Mouse (Mus musculus): ENCODE results near the gene Olfr1023. TPM values are rescaled to one million over a fixed set of nuclear protein-coding genes. Genes with fewer than 3 reads are reported as not detected.

The Olfr1023 gene
- polyA plus RNA-seq (2015; fragmentation: Nextera tagmentation; extraction: Ambion mirVana), result not detected in 2 replicates

DNA sequence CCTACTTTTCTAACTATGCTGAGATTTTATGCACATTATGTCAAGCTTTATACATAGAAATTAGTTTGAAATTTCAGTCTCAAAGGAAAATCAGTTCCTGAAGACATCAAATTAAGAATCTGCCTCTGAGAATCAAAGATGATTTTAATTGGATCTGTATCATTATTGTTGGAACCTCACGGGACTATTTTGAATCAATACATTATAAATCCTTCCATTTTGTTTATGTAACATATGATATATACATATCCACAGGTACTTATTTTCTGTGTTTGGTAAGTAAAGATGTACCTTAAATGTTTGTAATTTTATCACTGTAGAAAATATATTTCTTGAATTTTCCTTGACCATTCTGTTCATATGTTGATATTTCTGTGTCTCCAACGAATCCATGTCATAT is at the start of gene Olfr1023:
Gene Olfr1023 (plus strand): TSS at position 301 of the 400 bp plus-strand sequence.

DNA sequence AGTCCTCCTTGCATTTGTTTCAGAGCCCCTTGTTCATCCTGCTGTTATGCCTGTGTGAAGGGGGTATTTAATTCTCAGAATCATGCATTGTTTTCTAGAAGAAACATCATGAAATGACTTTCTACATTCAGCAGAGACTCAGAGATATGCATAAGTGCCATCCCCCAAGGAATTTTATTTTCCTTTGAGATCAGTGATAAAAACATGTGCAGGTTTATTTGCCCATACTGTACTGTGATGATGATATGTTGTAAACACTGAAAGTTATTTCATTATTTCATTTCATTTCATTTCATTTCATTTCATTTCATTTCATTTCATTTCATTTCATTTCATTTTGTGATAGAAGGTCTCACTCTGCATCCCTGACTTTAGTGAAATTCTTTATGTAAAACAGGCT is 40.1 kb upstream of the Olfr1023 start, which contains the start of gene Olfr1019:
Gene Olfr1019 (minus strand): TSS at position 101 of the 400 bp plus-strand sequence.

DNA sequence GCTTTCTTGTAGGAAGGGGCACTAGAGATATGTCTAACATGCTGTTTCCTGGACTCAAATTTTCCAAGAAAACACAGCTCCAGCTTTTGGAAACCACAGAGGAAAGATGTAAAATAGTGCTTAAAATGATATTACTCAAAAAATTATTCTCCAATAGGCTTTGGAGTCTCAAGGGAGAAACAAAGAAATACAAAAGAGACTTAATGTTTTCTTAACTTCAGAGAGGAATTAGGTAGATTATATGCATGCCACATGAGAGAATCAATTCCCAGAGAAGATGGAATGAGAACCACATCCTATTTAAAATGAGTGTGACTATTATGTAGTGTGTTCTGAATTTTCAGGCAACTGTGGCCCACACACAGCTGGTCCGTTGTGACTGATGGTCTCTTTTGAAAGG is 38.7 kb upstream of the Olfr1023 start, which contains the start of gene Olfr1020:
Gene Olfr1020 (plus strand): TSS at position 301 of the 400 bp plus-strand sequence.

DNA sequence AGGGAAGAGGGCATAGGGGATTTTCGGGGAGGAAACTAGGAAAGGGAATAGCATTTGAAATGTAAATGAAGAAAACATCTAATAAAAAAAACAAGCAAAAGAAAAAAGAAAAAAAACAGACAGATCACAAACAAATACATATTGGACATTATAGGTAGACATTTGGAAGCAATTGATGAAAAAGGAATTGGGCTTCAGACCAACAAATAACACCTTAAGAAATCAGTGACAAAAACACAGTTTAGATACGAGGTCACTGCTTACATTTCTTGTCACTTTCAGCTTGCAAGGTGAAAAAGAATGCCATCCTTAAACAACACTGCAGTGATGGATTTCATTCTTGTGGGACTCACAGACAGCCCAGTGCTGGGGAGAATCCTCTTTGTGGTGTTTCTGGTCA is 17.1 kb upstream of the Olfr1023 start, which contains the start of gene Olfr1022:
Gene Olfr1022 (plus strand): TSS at position 301 of the 400 bp plus-strand sequence.

DNA sequence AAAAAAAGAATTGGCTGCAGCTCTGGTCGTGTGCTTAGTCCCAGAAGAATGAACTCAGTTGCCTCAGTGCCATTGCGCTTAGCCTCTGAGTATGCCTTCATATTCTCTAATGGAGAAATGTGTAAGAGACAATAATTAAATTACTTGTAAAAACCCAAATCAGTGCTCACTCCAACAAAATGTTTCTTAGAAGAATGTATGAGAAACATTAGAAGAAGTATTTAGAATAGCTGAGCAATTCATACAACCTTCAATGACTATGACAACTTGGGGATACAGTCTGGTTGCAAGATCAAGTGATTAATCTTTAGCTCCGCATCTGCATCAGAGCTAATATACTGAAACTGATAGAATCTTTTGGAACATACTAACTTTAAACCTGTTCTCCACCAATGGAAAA is 19.5 kb downstream of the Olfr1023 start, which contains the start of gene Olfr1024:
Gene Olfr1024 (minus strand): TSS at position 101 of the 400 bp plus-strand sequence.

DNA sequence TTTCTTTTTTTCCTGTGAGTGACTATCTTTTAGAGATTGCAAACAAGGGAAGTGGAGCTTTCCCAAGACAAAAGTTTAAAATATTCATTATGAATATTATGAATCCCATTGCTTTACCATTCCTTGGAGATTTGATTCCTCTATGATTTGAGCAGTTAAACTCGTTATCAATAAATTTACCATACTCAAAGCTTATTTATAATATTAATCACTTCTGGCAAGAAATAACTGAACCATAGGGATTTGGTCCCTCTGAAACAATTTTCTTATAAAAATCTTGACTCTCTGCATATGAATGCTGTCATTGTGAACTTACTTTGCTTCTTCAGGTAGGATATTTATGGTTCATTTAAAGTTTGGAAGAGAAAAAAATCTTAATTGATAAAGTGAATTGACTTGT is 29.5 kb downstream of the Olfr1023 start, which contains the start of gene Olfr1025-ps1:
Gene Olfr1025-ps1 (plus strand): TSS at position 301 of the 400 bp plus-strand sequence.

DNA sequence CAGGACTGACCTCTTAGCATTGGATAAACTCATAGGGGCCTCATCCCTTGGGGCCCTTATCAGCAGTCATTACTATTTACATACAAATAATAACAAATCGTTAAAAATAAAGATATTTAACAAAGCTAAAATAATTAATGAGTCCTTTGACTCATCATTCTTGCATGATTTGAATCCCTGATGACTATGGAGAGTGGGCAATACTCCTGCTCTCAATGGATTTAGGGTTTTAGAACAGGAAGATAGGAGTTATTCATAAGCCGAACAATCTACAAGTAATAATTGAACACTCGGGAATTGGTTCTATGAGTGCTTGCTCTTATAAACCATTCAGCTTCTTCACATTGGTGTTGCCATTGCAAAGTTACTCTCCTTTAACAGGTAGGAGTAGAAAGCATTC is 35.8 kb downstream of the Olfr1023 start, which contains the start of gene Olfr1026:
Gene Olfr1026 (plus strand): TSS at position 301 of the 400 bp plus-strand sequence.

Other genes starting within 250 kb of the Olfr1023 start
- not detected in 2 replicates for gene Olfr1002, start 234.9 kb upstream of the Olfr1023 start, polyA plus RNA-seq (2015; fragmentation: Nextera tagmentation; extraction: Ambion mirVana)
- not detected in 2 replicates for gene Olfr154, start 221.2 kb upstream of the Olfr1023 start, polyA plus RNA-seq (2015; fragmentation: Nextera tagmentation; extraction: Ambion mirVana)
- not detected in 2 replicates for gene Olfr1006, start 206.9 kb upstream of the Olfr1023 start, polyA plus RNA-seq (2015; fragmentation: Nextera tagmentation; extraction: Ambion mirVana)
- gene Olfr1008, start 196.2 kb upstream of the Olfr1023 start, polyA plus RNA-seq (2015; fragmentation: Nextera tagmentation; extraction: Ambion mirVana), result not detected in 2 replicates
- gene Olfr1009, start 170.2 kb upstream of the Olfr1023 start, polyA plus RNA-seq (2015; fragmentation: Nextera tagmentation; extraction: Ambion mirVana), result not detected in 2 replicates
- gene Olfr1012, start 122.9 kb upstream of the Olfr1023 start, polyA plus RNA-seq (2015; fragmentation: Nextera tagmentation; extraction: Ambion mirVana), result not detected in 2 replicates
- gene Olfr1013, start 118.5 kb upstream of the Olfr1023 start, polyA plus RNA-seq (2015; fragmentation: Nextera tagmentation; extraction: Ambion mirVana), result not detected in 2 replicates
- gene Olfr1014, start 112.9 kb upstream of the Olfr1023 start, polyA plus RNA-seq (2015; fragmentation: Nextera tagmentation; extraction: Ambion mirVana), result not detected in 2 replicates
- not detected in 2 replicates for gene Olfr1015, start 103.6 kb upstream of the Olfr1023 start, polyA plus RNA-seq (2015; fragmentation: Nextera tagmentation; extraction: Ambion mirVana)
- gene Olfr1016, start 83.1 kb upstream of the Olfr1023 start, polyA plus RNA-seq (2015; fragmentation: Nextera tagmentation; extraction: Ambion mirVana), result not detected in 2 replicates
- not detected in 2 replicates for gene Olfr1018, start 67.2 kb upstream of the Olfr1023 start, polyA plus RNA-seq (2015; fragmentation: Nextera tagmentation; extraction: Ambion mirVana)
- gene Olfr1019, start 40.2 kb upstream of the Olfr1023 start, polyA plus RNA-seq (2015; fragmentation: Nextera tagmentation; extraction: Ambion mirVana), result not detected in 2 replicates
- gene Olfr1020, start 38.6 kb upstream of the Olfr1023 start, polyA plus RNA-seq (2015; fragmentation: Nextera tagmentation; extraction: Ambion mirVana), result not detected in 2 replicates
- not detected in 2 replicates for gene Olfr1022, start 17.0 kb upstream of the Olfr1023 start, polyA plus RNA-seq (2015; fragmentation: Nextera tagmentation; extraction: Ambion mirVana)
- gene Olfr1024, start 19.4 kb downstream of the Olfr1023 start, polyA plus RNA-seq (2015; fragmentation: Nextera tagmentation; extraction: Ambion mirVana), result not detected in 2 replicates
- not detected in 2 replicates for gene Olfr1025-ps1, start 29.6 kb downstream of the Olfr1023 start, polyA plus RNA-seq (2015; fragmentation: Nextera tagmentation; extraction: Ambion mirVana)
- gene Olfr1026, start 35.9 kb downstream of the Olfr1023 start, polyA plus RNA-seq (2015; fragmentation: Nextera tagmentation; extraction: Ambion mirVana), result not detected in 2 replicates
- gene Olfr1028, start 64.8 kb downstream of the Olfr1023 start, polyA plus RNA-seq (2015; fragmentation: Nextera tagmentation; extraction: Ambion mirVana), result not detected in 2 replicates
- not detected in 2 replicates for gene Olfr1029, start 88.3 kb downstream of the Olfr1023 start, polyA plus RNA-seq (2015; fragmentation: Nextera tagmentation; extraction: Ambion mirVana)
- not detected in 2 replicates for gene Olfr1030, start 93.6 kb downstream of the Olfr1023 start, polyA plus RNA-seq (2015; fragmentation: Nextera tagmentation; extraction: Ambion mirVana)
- gene Olfr1031, start 104.7 kb downstream of the Olfr1023 start, polyA plus RNA-seq (2015; fragmentation: Nextera tagmentation; extraction: Ambion mirVana), result not detected in 2 replicates
- gene Olfr1032, start 119.9 kb downstream of the Olfr1023 start, polyA plus RNA-seq (2015; fragmentation: Nextera tagmentation; extraction: Ambion mirVana), result not detected in 2 replicates
- 5.2 and 5.3 TPM in 2 replicates for gene Olfr1033, start 135.0 kb downstream of the Olfr1023 start, polyA plus RNA-seq (2015; fragmentation: Nextera tagmentation; extraction: Ambion mirVana)
- gene Olfr1034, start 160.2 kb downstream of the Olfr1023 start, polyA plus RNA-seq (2015; fragmentation: Nextera tagmentation; extraction: Ambion mirVana), result 0.05 and 0.07 TPM in 2 replicates
- not detected in 2 replicates for gene Olfr1036, start 188.4 kb downstream of the Olfr1023 start, polyA plus RNA-seq (2015; fragmentation: Nextera tagmentation; extraction: Ambion mirVana)
- gene Olfr1037, start 201.7 kb downstream of the Olfr1023 start, polyA plus RNA-seq (2015; fragmentation: Nextera tagmentation; extraction: Ambion mirVana), result not detected in 2 replicates

Measured in spleen, postnatal 0 days (tissue).